Mouse (Mus musculus) inflammation-experienced regulatory T-cells, adult 6 months (primary cell): ENCODE data around the gene Atp4b. TPM values are rescaled to one million over a fixed set of nuclear protein-coding genes. Genes with fewer than 3 reads are reported as not detected.
A peak's percentile ranks its signal among the peaks of the same experiment; 100 is the strongest.
"Not testable (repeated sequence)": the region's sequence is repeated elsewhere in the genome, so short reads cannot be mapped to it uniquely, and the experiment has no call there.

ENCODE experiments used
- ATAC-seq: one replicate; pipeline ENCODE4 v1.8.0; 2017
- polyA plus RNA-seq, 3 experiments: library from polyadenylated mRNA; unstranded; fragments of 100-300 nt; shearing (Covaris generic); gene quantifications; one replicate each; pipeline ENCODE4 v1.2.1; 2017

Atp4b gene
- polyA plus RNA-seq, 3 experiments from 2014 or later, result not detected

DNA sequence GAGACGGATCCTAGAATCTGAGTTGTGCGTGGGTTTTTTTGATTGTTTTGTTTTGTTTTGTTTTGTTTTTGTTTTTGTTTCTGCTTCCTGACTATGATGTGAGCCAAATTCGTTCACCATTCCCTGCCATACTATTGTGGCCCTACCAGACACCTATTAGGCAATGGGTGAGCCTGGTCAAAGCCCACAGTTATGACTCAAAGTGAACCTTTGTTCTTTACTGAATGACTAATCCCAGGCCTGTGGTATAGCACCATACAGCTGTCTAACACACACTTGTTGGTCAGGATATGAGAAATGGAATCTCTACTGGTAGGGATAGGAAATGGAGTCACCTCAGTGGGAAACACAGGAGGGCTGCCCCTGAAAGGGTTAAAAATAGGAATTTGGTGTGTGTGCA lies 14.1 kb downstream of the Atp4b start:
- no peak for ATAC-seq

GRCm38 (mm10) chr8:13381630-13382029 lies 15.0 kb downstream of the Atp4b start:
- no peak for ATAC-seq

- no peak for ATAC-seq
Observed at GRCm38 (mm10) chr8:13373151-13373662, 23.4 kb downstream of the Atp4b start.

- no peak for ATAC-seq
Observed at GRCm38 (mm10) chr8:13361865-13362264, 34.8 kb downstream of the Atp4b start.

- ATAC-seq, result no peak
Observed at GRCm38 (mm10) chr8:13360213-13360612, 36.4 kb downstream of the Atp4b start.

GRCm38 (mm10) chr8:13356681-13357080 lies 39.9 kb downstream of the Atp4b start:
- ATAC-seq, result no peak

GRCm38 (mm10) chr8:13356221-13356620 lies 40.4 kb downstream of the Atp4b start:
- no peak for ATAC-seq

DNA sequence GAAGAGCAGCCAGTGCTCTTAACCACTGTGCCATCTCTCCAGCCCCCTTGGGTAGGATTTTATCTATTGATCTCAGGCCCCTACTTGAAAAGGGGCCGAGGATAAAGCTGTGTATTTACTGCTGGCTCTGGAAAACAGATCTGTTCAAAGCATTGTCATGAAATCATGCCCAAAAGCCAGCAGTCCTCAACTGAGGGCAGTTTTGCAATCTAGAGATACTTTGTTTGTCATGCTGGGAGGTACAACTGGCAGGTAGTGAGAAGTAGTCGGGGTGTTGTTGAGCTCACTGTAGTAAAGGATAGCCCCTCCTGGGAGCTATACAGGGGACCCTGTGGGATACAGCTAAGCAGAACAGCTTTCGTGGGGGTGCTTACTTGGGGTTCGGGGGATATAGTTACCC lies 42.7 kb downstream of the Atp4b start:
- ATAC-seq, result no peak

DNA sequence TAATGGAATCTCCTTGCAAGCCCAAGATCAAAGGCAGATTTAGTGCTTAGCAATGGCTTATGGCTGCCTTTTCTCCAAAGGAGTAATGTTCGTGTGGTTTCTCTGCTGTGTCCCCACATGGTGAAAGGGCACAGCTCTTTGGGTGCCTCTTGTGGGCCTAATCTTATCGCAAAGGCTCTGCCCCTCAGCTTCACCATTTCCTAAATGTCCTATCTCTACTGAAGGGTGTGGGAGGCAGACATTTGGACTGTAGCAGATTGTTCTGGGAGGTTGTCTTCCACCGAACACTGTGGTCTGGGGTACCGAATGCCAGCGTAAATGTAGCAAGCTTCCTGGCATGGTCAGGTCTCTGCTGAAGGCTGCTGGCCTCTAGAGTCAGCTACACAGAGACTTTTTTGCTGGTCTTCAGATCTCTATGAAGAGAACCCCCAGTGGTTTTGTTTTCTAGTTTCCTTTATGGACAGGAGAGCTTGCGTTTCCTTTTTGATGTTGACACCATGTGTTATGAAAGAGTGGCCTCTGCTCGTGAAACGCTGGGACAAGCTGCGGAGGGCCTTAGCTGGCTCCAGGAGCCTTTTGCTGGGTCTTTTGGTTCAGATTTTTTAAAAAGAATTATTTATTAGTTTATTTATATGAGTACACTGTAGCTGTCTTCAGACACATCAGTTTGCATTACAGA lies 43.3 kb downstream of the Atp4b start:
- ATAC-seq, result no peak

DNA sequence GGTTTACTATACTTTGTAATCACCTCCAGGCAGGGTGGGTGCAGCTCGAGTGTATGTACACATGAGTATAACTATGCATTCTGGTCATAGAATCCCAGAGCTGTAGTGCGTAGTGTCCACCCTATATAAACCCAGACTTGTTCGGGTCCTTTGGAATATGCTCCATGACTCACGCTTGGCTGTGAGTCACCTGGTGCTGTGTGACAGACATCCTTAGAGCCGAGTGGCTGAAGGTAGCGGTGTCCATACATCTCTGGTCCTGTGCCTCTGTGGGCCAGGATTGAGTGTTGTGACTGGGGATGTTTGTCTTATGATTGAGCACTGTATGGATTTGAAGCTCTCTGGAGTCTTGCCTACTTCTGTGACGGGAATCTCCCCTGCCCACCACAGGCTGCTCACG lies 44.0 kb downstream of the Atp4b start:
- ATAC-seq, result no peak

- ATAC-seq, result no peak
Observed at GRCm38 (mm10) chr8:13351593-13351992, 45.0 kb downstream of the Atp4b start.

GRCm38 (mm10) chr8:13350052-13350451 lies 46.6 kb downstream of the Atp4b start:
- no peak for ATAC-seq

DNA sequence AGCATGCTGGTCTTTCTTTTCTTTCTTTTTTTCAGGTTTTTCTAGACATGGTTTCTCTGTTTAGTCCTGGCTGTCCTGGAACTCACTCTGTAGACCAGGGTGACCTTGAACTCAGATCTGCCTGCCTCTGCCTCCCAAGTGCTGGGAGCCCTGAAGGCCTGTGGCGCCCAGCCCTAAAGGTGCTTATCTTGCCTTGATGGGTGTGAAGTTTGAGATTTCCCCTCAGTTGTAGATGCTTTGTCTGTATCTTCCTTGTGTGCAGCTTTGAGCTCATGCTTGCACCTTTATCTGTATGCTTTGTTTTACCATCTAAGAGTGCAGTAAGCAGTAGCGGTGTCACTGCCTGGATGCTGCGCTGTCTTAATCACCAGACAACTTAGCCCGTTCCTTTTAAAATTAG lies 53.5 kb downstream of the Atp4b start:
- ATAC-seq, result no peak

- no peak for ATAC-seq
Observed at GRCm38 (mm10) chr8:13342340-13342739, 54.3 kb downstream of the Atp4b start.

DNA sequence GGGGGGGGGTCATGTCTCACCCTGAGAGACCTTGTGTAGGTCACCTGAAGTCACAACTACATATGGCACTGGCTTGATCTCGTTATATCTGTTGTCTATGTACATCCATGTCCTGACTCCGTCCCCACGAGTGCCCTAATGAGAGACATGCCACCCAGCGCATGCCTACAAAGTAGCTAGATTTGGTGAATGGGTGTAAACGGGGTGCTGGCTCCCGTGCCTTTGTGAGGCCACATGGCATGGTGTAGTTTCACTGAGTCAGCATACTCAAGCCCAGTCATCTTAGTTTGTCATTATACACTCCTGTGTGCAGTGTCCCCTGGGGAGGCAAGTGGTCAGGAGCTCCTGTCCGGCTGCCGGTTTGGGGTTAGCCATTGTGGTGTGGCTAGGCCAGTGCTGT lies 56.0 kb downstream of the Atp4b start:
- ATAC-seq, result no peak

DNA sequence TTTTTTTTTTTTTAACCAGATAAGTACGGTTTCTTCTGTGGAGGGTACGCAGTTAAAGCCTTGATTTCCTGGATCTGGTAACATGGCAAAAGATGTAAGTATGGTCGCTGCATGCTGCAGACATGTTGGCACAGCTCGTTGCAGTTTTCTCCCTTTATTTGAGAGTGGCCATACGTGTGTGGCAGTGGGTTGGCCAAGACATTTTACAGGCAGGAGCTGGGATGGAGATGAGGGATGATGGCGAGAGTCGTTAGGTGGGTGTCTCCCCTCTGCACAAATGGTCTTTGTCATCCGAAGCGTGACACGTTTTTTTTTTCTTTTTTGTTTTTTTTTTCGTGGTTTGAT lies 57.0 kb downstream of the Atp4b start:
- no peak for ATAC-seq

- peak; percentile 26 for ATAC-seq
Observed at GRCm38 (mm10) chr8:13338901-13339645, 57.6 kb downstream of the Atp4b start.

DNA sequence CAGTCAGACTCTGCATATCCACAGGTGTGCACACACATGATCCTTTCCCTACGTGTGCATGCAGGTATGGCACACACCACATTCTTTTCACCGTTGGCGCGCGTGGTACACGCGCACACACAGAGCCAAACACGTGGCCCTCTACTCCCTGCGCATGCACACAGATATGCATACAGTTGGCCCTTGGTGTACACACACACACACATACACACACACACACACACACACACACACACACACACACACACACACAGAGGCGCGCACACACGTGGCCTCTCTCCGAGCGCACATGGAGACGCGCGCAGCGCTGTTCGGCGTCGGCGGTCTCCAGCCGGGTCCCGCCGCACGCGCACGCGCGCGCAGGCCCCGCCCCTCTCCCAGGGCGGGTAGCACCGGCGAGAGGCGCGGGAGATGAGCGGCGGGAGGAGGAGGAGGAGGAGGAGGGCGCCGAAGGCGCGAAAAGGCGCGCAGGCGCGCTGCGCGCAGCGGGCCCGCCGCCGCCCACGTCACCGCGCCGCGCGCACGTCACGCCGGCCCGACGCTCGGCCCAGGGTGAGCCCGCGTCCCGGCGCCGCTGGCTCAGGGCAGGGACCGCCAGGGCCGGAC lies 58.3 kb downstream of the Atp4b start, which contains the start of gene Tfdp1:
Tfdp1 (plus strand) TSS at position 497 of the 606 bp plus-strand sequence.
- ATAC-seq, result peak; percentile 75

DNA sequence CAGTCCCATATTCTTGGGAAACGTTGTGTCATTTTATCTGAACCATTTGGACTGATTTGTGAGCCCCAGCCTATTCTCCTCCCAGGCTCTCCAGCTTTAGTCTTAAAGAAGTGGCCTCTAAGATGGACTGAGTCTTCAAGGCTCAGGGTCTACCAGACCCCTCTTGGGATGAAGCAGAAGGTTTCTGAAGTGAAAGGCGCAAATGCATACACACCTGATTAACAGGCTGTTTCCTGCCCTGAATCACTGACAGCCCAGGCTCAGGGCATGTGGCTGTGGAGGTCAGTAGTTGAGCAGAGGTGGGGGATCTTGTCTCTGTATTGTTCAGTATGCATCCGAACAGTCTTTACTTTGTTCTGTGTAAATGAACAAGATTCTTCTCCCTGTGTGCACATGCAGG lies 58.9 kb downstream of the Atp4b start:
- no peak for ATAC-seq

- ATAC-seq, result not testable (repeated sequence)
Observed at GRCm38 (mm10) chr8:13337245-13337644, 59.4 kb downstream of the Atp4b start.
